Mouse (Mus musculus): ENCODE measurements around the gene Midn. TPM values are rescaled to one million over a fixed set of nuclear protein-coding genes. Genes with fewer than 3 reads are reported as not detected.

Midn gene
- total and polyA plus RNA-seq, 3 experiments = 8.1 to 26.7 TPM; not detected in 1

- Histone ChIP-seq H3K4me3 (ENCODE audit: control insufficient read depth in 1 of 2, insufficient read depth in 1 of 2, low read depth in 2 of 2, low read length in 2 of 2) (peak overlapping the region; percentile 47 to 85), H3K27ac (ENCODE audit: control insufficient read depth, low read depth, low read length) (peak overlapping the region; percentile 56), H3K9me3 (replicated peaks; ENCODE audit: insufficient read depth, low read length) (no peaks in the 10 kb centered on the region), H3K9ac (ENCODE audit: control insufficient read depth, low read depth, low read length, poor library complexity, severe bottlenecking) (peak overlapping the region; percentile 68), H3K27me3 (ENCODE audit: control insufficient read depth in 1 of 2, insufficient read depth in 2 of 2, low read length in 2 of 2) (no peaks in the 10 kb centered on the region), H3K79me2 (ENCODE audit: control insufficient read depth, insufficient read depth, low read length, poor library complexity) (peaks cover 8% of the 10 kb centered on the region; the same call in 1 of the 2 replicates), H3K4me1 (ENCODE audit: control insufficient read depth in 1 of 2, insufficient read depth in 2 of 2, low read length in 2 of 2) (peaks cover 0 to 11% of the 10 kb centered on the region in 2 experiments; a peak in 1 of 4 replicates), H3K36me3 (ENCODE audit: control insufficient read depth in 1 of 2, insufficient read depth in 2 of 2, low read length in 2 of 2) (peaks cover 0 to 12% of the 10 kb centered on the region in 2 experiments; a peak in 2 of 4 replicates)
- TF ChIP-seq ZNF384 (IDR thresholded peaks at IDR 0.05; ENCODE audit: low read depth, low read length) (peak; percentile 77), POLR2A (IDR thresholded peaks at IDR 0.05; ENCODE audit: control insufficient read depth in 1 of 2, insufficient read depth in 1 of 2, low read depth in 1 of 2, low read length in 2 of 2, poor library complexity in 1 of 2) (no peak), BHLHE40 (IDR thresholded peaks at IDR 0.05; ENCODE audit: borderline replicate concordance, low read depth, low read length) (peak; percentile 46; the same call in 1 of the 2 replicates)
- DNase-seq (ENCODE audit: low read depth, low spot score) = no peak
Measured at GRCm38 (mm10) chr10:80173358-80173757, 25.3 kb downstream of the Midn start.

GRCm38 (mm10) chr10:80173955-80174640 is 26.0 kb downstream of the Midn start:
- no peak overlapping the region for H3K27ac ChIP-seq (ENCODE audit: control insufficient read depth, low read depth, low read length)
- H3K9me3 ChIP-seq (replicated peaks; ENCODE audit: insufficient read depth, low read length) = no peaks in the 10 kb centered on the region
- H3K79me2 ChIP-seq (ENCODE audit: control insufficient read depth, insufficient read depth, low read length, poor library complexity) = peaks cover 4% of the 10 kb centered on the region; the same call in 1 of the 2 replicates
- peaks cover 0 to 8% of the 10 kb centered on the region in 2 experiments; a peak in 2 of 4 replicates for H3K36me3 ChIP-seq (ENCODE audit: control insufficient read depth in 1 of 2, insufficient read depth in 2 of 2, low read length in 2 of 2)
- H3K4me3 ChIP-seq (ENCODE audit: control insufficient read depth in 1 of 2, insufficient read depth in 1 of 2, low read depth in 2 of 2, low read length in 2 of 2) = no peak overlapping the region
- no peak overlapping the region; the same call in 1 of the 2 replicates for H3K9ac ChIP-seq (ENCODE audit: control insufficient read depth, low read depth, low read length, poor library complexity, severe bottlenecking)
- no peak for DNase-seq (ENCODE audit: low read depth, low spot score)
- TF ChIP-seq ETS1 (IDR thresholded peaks at IDR 0.05; ENCODE audit: low read depth, low read length) = no peak
- no peak for TF ChIP-seq ZC3H11A (IDR thresholded peaks at IDR 0.05; ENCODE audit: low read depth, low read length)
- TF ChIP-seq E2F4 (IDR thresholded peaks at IDR 0.05; ENCODE audit: borderline replicate concordance, low read depth, low read length) = no peak
- TF ChIP-seq ZKSCAN1 (IDR thresholded peaks at IDR 0.05; ENCODE audit: low read depth, low read length) = no peak
- TF ChIP-seq POLR2AphosphoS5 (IDR thresholded peaks at IDR 0.05; ENCODE audit: borderline replicate concordance, low read depth, low read length) = no peak
- no peak for TF ChIP-seq CTCF (IDR thresholded peaks at IDR 0.05 in 2 of 3, conservative IDR thresholded peaks at IDR 0.05 in 1 of 3; ENCODE audit: control insufficient read depth in 1 of 3, insufficient read depth in 1 of 3, low read depth in 2 of 3, low read length in 3 of 3, poor library complexity in 1 of 3, severe bottlenecking in 1 of 3)
- TF ChIP-seq RAD21 (IDR thresholded peaks at IDR 0.05; ENCODE audit: low read depth, low read length) = no peak
- TF ChIP-seq NRF1 (IDR thresholded peaks at IDR 0.05; ENCODE audit: insufficient read depth, low read depth, low read length, poor library complexity, severe bottlenecking) = no peak
- TF ChIP-seq ZMIZ1 (IDR thresholded peaks at IDR 0.05; ENCODE audit: low read depth, low read length) = no peak
- no peak for TF ChIP-seq MYB (IDR thresholded peaks at IDR 0.05; ENCODE audit: low read depth, low read length)
- TF ChIP-seq KAT2A (conservative IDR thresholded peaks at IDR 0.05; ENCODE audit: low read depth, low read length) = no peak
- TF ChIP-seq GATA1 (IDR thresholded peaks at IDR 0.05; ENCODE audit: low read depth, low read length) = no peak
- no peak for TF ChIP-seq EP300 (IDR thresholded peaks at IDR 0.05; ENCODE audit: low read depth in 1 of 2, low read length in 2 of 2)
- no peak for TF ChIP-seq GABPA (IDR thresholded peaks at IDR 0.05; ENCODE audit: low read depth, low read length)
- TF ChIP-seq POLR2AphosphoS2 (IDR thresholded peaks at IDR 0.05; ENCODE audit: low read length) = no peak
- peaks cover 0 to 6% of the 10 kb centered on the region in 2 experiments; a peak in 1 of 4 replicates for H3K4me1 ChIP-seq (ENCODE audit: control insufficient read depth in 1 of 2, insufficient read depth in 2 of 2, low read length in 2 of 2)
- H3K27me3 ChIP-seq (ENCODE audit: control insufficient read depth in 1 of 2, insufficient read depth in 2 of 2, low read length in 2 of 2) = peaks cover 3 to 6% of the 10 kb centered on the region in 2 experiments

Measured in MEL (cell line).